Mouse (Mus musculus) fibroblast of lung, adult 2 months (primary cell): ENCODE results near the gene En2.

ENCODE experiments used
- DNase-seq: peaks from one replicate; pipeline ENCODE4 v3.0.0-alpha.2; 2011; ENCODE audit warnings: low read depth

En2 gene

GRCm38 (mm10) chr5:28159891-28160470, 5.5 kb upstream of the En2 start:
- no peak for DNase-seq

DNA sequence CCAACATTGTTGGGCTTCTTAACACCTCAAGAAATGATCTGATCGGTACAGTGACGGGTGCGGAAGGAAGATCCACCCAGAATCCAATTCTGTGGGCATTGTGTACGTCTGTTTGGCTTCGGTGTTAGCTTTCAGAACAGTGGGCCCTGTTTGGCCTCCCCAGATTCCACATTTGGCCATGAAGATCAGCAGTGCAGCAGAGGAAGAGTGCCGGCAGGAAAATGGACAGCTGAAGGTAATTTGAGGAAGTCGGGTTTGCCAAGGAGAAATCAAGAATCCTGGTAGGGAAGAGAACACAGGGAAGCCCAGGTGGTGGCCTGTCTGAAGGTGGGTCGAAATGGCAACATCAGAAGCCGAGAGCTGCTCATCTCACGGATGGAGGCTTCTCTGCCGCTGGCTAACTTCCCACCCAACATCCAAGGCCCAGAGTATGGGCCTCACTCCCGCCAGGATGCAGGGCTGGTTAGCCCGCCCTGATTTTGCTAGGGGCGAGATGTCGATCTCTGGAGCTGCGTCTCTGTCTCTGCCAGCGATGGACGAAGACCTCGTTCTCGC, 4.0 kb upstream of the En2 start:
- DNase-seq, result no peak

GRCm38 (mm10) chr5:28161938-28162402, 3.5 kb upstream of the En2 start:
- DNase-seq, result no peak

- no peak for DNase-seq
Measured at GRCm38 (mm10) chr5:28163926-28164325, 1.6 kb upstream of the En2 start.

DNA sequence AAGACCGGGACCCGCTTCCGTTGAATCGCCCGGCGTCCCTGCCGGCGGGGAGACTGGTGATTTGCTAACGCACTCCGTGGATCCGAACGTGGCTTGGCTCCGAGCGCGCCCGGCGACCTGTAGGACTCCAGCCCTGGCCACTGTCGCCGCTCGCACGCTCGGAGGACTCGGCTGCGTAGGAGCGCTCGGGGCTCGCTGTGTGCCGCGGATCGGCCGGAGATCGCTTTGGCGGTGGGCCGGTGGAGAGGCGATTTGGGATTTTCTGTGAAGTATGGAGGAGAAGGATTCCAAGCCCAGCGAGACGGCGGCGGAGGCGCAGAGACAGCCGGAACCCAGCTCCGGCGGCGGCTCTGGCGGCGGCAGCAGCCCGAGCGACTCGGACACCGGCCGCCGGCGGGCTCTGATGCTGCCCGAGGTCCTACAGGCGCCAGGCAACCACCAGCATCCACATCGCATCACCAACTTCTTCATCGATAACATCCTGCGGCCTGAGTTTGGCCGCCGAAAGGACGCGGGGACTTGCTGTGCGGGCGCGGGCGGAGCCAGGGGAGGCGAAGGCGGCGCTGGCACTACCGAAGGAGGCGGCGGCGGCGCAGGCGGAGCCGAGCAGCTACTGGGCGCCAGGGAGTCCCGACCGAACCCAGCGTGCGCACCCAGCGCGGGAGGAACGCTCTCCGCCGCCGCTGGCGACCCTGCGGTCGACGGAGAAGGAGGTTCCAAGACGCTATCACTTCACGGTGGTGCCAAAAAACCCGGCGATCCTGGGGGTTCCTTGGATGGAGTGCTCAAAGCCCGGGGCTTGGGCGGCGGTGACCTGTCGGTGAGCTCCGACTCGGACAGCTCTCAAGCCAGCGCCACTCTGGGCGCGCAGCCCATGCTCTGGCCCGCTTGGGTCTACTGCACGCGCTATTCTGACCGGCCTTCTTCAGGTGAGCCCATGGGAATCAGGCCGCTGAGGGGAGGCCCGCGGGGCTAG, 1.1 kb downstream of the En2 start:
- no peak for DNase-seq

- DNase-seq, result no peak
Measured at GRCm38 (mm10) chr5:28167611-28168252, 2.2 kb downstream of the En2 start.

GRCm38 (mm10) chr5:28168253-28169165, 3.0 kb downstream of the En2 start:
- DNase-seq, result no peak

DNA sequence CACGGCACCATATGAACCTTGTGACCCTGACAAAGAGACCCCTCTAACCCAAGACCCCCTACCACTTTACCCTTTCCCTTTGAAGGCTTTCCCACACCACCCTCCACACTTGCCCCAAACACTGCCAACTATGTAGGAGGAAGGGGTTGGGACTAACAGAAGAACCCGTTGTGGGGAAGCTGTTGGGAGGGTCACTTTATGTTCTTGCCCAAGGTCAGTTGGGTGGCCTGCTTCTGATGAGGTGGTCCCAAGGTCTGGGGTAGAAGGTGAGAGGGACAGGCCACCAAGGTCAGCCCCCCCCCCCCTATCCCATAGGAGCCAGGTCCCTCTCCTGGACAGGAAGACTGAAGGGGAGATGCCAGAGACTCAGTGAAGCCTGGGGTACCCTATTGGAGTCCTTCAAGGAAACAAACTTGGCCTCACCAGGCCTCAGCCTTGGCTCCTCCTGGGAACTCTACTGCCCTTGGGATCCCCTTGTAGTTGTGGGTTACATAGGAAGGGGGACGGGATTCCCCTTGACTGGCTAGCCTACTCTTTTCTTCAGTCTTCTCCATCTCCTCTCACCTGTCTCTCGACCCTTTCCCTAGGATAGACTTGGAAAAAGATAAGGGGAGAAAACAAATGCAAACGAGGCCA, 3.8 kb downstream of the En2 start:
- no peak for DNase-seq

DNA sequence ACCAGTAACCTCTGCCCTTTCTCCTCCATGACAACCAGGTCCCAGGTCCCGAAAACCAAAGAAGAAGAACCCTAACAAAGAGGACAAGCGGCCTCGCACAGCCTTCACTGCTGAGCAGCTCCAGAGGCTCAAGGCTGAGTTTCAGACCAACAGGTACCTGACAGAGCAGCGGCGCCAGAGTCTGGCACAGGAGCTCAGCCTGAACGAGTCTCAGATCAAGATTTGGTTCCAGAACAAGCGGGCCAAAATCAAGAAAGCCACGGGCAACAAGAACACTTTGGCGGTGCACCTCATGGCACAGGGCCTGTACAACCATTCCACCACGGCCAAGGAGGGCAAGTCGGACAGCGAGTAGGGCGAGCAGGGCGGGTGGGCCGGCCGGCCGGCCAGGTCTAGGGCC, 4.6 kb downstream of the En2 start:
- DNase-seq, result no peak

DNA sequence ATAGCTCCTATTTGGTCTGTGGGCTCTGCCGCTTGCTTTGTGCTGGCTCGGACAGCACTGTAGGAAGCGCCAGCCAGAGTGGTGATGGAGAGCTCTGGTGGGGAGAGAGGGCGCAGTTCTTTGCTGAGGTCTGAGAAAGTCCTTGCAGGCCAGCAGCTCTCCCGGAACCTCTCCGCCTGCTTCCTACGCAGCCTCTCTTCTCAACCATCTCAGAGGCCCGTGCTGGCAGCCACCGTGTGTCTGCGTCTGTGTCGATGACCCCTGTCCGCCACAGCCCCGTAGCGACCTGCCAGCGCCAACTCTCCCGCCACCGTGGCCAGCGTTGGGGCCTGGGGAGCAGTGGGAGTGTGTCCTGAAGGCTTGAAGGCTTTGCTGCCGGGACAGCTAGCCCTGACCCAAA, 5.4 kb downstream of the En2 start:
- DNase-seq, result no peak

DNA sequence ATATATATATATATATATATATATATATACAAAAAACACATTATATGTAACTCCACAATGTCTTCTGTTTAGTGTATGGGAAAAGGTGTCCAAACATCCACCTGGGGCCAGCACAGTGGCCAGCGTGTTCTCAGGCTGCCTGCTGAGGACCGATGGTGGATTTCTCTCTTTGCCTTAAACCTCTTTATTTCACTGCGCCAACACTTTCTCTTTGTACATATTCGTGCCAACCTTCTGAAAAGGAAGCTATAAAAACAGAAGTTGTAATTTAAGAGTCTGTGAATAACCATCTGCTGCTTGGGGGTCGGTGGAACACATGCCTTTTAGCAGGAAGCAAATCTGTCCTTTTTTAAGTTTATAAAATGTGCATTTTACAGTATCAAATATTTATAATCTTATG, 6.2 kb downstream of the En2 start:
- no peak for DNase-seq

DNA sequence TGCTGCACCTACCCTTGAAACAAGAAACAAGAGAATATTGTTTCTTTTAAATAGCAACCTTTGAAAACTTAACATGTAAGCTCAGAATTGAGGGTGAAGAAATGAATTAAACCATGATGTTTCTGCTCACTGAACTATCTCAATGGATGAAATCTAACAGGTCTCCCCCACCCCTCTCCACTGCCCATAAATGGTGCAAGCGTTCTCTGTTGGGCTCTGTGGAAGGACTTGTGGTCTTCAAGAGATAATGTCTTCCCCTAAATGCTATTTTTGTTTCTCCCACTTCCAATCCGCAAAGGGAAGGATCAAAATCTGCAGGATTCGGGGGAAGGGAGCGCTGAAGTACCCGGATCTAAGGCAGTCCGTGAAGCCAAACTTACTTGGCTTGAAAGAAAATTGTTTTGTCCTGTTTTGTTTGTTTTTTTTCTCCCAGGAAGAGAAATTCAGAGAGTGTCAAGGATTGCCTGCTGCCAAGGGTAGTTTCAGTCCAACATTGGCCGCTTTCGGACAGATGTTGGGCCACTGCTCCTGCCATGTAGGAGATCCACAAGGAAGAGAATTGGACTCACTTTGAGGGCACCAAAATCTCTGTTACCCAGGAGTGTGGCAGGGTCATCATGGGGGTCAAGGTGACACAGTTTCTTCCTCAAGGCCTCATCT, 6.9 kb downstream of the En2 start:
- no peak for DNase-seq

GRCm38 (mm10) chr5:28172921-28173670, 7.6 kb downstream of the En2 start:
- no peak for DNase-seq

GRCm38 (mm10) chr5:28173674-28174073, 8.2 kb downstream of the En2 start:
- DNase-seq, result no peak

- no peak for DNase-seq
Measured at GRCm38 (mm10) chr5:28174086-28174485, 8.6 kb downstream of the En2 start.

DNA sequence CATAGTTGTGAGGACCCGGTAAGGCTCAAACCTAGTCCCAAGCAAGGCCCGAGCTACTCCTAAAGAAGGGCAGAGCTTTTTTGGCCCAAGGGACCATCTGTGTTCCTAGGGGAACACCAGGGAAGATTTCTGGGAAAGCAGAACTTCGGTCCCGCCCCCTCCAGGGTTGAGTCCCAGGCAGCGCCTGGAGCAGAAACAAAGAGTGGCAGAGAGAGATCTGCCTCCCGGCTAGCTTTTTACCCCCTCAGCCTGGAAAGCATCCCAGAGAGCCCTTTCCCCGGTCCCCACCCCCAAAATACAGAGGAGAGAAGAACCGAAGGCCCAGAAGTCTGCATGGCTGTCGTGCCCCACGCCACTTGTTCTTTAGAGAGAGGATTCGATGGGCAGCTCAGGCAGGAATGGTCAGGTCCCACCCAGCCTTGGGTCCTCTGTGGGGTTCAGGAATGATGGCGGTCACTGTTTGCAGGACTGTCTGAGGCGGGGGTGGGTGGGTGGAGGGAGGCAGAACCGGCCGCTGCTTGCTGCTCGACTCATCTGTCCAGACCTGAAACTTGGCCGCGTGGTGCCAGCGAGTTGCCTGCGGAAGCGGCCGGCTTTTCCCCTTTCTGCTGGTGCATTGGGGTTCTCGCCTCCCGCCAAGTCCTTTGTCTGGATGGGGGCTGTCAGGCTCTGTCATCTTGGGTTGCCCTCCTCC, 9.5 kb downstream of the En2 start:
- no peak for DNase-seq

GRCm38 (mm10) chr5:28175570-28175919, 10.1 kb downstream of the En2 start:
- DNase-seq, result no peak

DNA sequence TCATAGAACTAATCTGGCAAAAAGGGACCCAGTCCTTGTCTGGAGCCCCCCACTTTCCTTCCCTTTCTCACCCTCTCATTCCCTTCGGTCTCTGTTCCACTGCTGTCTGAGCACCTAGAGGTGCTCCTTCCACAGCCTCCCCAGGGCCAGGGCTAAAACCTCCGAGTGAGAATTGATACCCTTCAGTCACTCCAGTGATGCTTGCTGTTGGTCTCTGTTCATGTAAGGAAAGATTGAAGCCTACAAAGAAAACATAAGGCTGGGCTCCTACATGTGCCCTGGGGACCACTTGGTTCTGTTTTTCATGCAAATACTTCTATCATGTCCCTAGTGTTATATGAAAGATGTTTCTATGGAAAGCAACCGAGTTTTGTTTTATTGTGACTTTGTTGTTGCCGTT, 10.5 kb downstream of the En2 start:
- no peak for DNase-seq

GRCm38 (mm10) chr5:28176585-28176984, 11.1 kb downstream of the En2 start:
- DNase-seq, result no peak
